Mouse (Mus musculus): ENCODE data around the gene Tbl1x. TPM values are rescaled to one million over a fixed set of nuclear protein-coding genes. Genes with fewer than 3 reads are reported as not detected.

The Tbl1x gene
- total RNA-seq, 2 experiments from 2014 or later: 9.4 to 17.2 TPM

DNA sequence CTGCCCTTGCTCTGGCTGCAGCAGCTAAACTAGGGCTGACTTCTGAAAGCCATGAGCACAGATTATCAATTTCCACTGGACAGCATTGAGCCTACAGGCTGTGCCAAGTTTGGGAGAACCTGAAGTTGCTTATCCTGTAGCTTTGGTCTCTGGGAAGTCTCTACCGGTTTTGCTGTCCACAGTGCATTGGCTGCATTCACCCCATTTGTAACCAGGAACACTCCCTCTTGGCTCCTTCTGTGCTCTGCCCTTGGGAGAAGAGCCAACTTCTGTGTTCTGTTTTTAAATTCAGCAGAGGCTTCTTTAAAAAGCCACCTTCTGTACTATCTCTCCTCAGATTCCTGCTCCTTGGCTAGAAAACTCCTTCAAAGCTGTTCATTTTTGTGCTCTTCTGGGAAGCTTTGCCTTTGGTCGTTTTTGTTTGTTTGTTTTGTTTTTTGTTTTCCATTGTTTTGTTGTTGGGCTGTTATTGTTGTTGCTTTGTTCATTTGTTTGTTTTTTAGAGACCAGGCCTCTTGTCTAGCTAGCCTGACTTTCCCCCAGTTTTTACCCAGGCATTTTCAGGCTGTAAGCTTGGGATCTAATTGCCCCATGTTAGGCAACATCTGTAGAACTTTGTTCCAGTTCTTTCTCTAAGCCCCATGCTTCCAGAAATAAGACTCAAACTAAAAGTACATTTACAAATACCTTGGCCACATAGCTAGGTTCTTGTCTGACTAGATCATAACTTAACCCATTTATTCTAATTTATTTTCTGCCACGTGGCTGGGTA, 159.2 kb downstream of the Tbl1x start:
- ATAC-seq (replicated peaks; ENCODE audit: low FRiP score, poor library complexity, severe bottlenecking): no peak

All from erythroid progenitor cell, adult 5-6 weeks (primary cell).